Mouse (Mus musculus) kidney, embryonic 16.5 days (tissue): ENCODE measurements at regions not wholly inside any gene's neighbourhood (a gene's known extent, or its start where the extent isn't known, plus 50 kb on each side); places are given as distances from the start of the nearest gene placed in this dataset.

Experiments
- ATAC-seq: fragments of 200-750 bp; cut with Nextera tagmentation; 2 replicates; pipeline ENCODE4 v1.8.0; 2017; ENCODE audit warnings: moderate TSS enrichment; ENCODE audit not compliant: low FRiP score, low TSS enrichment
- H3K27ac ChIP-seq: fragments of 300-500 bp; sonication (generic); 2 replicates; pipeline ENCODE4 v1.5.1; 2014; ENCODE audit warnings: low read length
- H3K27me3 ChIP-seq: fragments of 300-500 bp; sonication (generic); 2 replicates; pipeline ENCODE4 v1.6.1; 2014; ENCODE audit warnings: low read length, control low read depth, mixed read lengths; ENCODE audit not compliant: insufficient read depth
- H3K36me3 ChIP-seq: fragments of 300-500 bp; sonication (generic); 2 replicates; pipeline ENCODE4 v1.6.1; 2014; ENCODE audit warnings: low read length, control low read depth, mixed read lengths; ENCODE audit not compliant: insufficient read depth
- H3K4me1 ChIP-seq: fragments of 300-500 bp; sonication (generic); 2 replicates; pipeline ENCODE4 v1.6.1; 2014; ENCODE audit warnings: low read length, control low read depth, mixed read lengths; ENCODE audit not compliant: insufficient read depth
- H3K4me2 ChIP-seq: fragments of 300-500 bp; sonication (generic); replicated peaks from 2 replicates; pipeline ENCODE4 v1.6.1; 2014; ENCODE audit warnings: low read depth, low read length
- H3K4me3 ChIP-seq: fragments of 300-500 bp; sonication (generic); 2 replicates; pipeline ENCODE4 v1.5.1; 2014; ENCODE audit warnings: mild to moderate bottlenecking, low read length
- H3K9ac ChIP-seq: fragments of 300-500 bp; sonication (generic); replicated peaks from 2 replicates; pipeline ENCODE4 v1.6.1; 2014; ENCODE audit warnings: low read length
- H3K9me3 ChIP-seq: fragments of 300-500 bp; sonication (generic); 2 replicates; pipeline ENCODE4 v1.6.1; 2016; ENCODE audit warnings: low read length, control low read depth
- WGBS: fragments of 180-500 bp; shearing (Covaris S2); extraction: QIAGEN DNeasy Blood & Tissue Kit; methylation state at CpG from one replicate; pipeline ENCODE4 v1.1.7; 2014; 5-methylcytosine and 5-hydroxymethylcytosine counted together

GRCm38 (mm10) chr19:14353151-14353550 is 244.7 kb downstream of the Tle4 start:
- Histone ChIP-seq H3K4me3 (no peak overlapping the region), H3K4me1 (no peaks in the 10 kb centered on the region), H3K9ac (no peak overlapping the region), H3K27ac (no peak overlapping the region), H3K9me3 (no peaks in the 10 kb centered on the region), H3K4me2 (no peak overlapping the region), H3K36me3 (no peaks in the 10 kb centered on the region), H3K27me3 (no peaks in the 10 kb centered on the region)
- ATAC-seq = no peak
- WGBS = 87% methylated on average over 4 of the region's 4 CpGs

- H3K4me1 ChIP-seq = no peaks in the 10 kb centered on the region
- H3K4me2 ChIP-seq = no peak overlapping the region
- ATAC-seq = no peak
- H3K4me3 ChIP-seq = no peak overlapping the region
- no peaks in the 10 kb centered on the region for H3K27me3 ChIP-seq
- no peaks in the 10 kb centered on the region for H3K9me3 ChIP-seq
- no peak overlapping the region for H3K9ac ChIP-seq
- no peak overlapping the region for H3K27ac ChIP-seq
- no peaks in the 10 kb centered on the region for H3K36me3 ChIP-seq
- 85% methylated on average over 2 of the region's 2 CpGs for WGBS
Measured at GRCm38 (mm10) chr19:14355128-14355527, 242.7 kb downstream of the Tle4 start.

- no peaks in the 10 kb centered on the region for H3K27me3 ChIP-seq
- H3K9me3 ChIP-seq = no peaks in the 10 kb centered on the region
- H3K27ac ChIP-seq = no peak overlapping the region
- no peak overlapping the region for H3K4me3 ChIP-seq
- no peak overlapping the region for H3K4me2 ChIP-seq
- H3K36me3 ChIP-seq = no peaks in the 10 kb centered on the region
- ATAC-seq = no peak
- no peak overlapping the region for H3K9ac ChIP-seq
- H3K4me1 ChIP-seq = no peaks in the 10 kb centered on the region
Measured at GRCm38 (mm10) chr19:14355946-14356345, 241.9 kb downstream of the Tle4 start.

- Histone ChIP-seq H3K27me3 (no peaks in the 10 kb centered on the region), H3K36me3 (no peaks in the 10 kb centered on the region), H3K4me3 (no peak overlapping the region), H3K27ac (no peak overlapping the region), H3K4me1 (no peaks in the 10 kb centered on the region), H3K9me3 (no peaks in the 10 kb centered on the region), H3K9ac (no peak overlapping the region), H3K4me2 (no peak overlapping the region)
- ATAC-seq = no peak
- 83% methylated on average over 5 of the region's 5 CpGs for whole genome bisulfite sequencing
Measured at GRCm38 (mm10) chr19:14360611-14361010, 237.2 kb downstream of the Tle4 start.

GRCm38 (mm10) chr19:14369098-14369604 is 228.7 kb downstream of the Tle4 start:
- no peak overlapping the region for H3K9ac ChIP-seq
- H3K4me3 ChIP-seq = no peak overlapping the region
- H3K27ac ChIP-seq = no peak overlapping the region
- H3K4me2 ChIP-seq = 0 out of 2 replicates have a peak overlapping the region, but pooled peaks have one; percentile 8
- H3K4me1 ChIP-seq = peaks cover 20% of the 10 kb centered on the region
- no peaks in the 10 kb centered on the region for H3K36me3 ChIP-seq
- peak; percentile 87 for ATAC-seq
- H3K9me3 ChIP-seq = no peaks in the 10 kb centered on the region
- no peaks in the 10 kb centered on the region for H3K27me3 ChIP-seq
- 49% methylated on average over 12 of the region's 12 CpGs for WGBS

GRCm38 (mm10) chr19:14371360-14371759 is 226.5 kb downstream of the Tle4 start:
- H3K9ac ChIP-seq = no peak overlapping the region
- H3K4me3 ChIP-seq = no peak overlapping the region
- whole genome bisulfite sequencing = 84% methylated on average over 5 of the region's 5 CpGs
- H3K4me1 ChIP-seq = peaks cover 20% of the 10 kb centered on the region
- H3K27me3 ChIP-seq = no peaks in the 10 kb centered on the region
- H3K4me2 ChIP-seq = no peak overlapping the region
- ATAC-seq = no peak
- H3K9me3 ChIP-seq = no peaks in the 10 kb centered on the region
- no peaks in the 10 kb centered on the region for H3K36me3 ChIP-seq
- no peak overlapping the region for H3K27ac ChIP-seq

GRCm38 (mm10) chr19:14373996-14374395 is 223.9 kb downstream of the Tle4 start:
- no peak overlapping the region for H3K4me2 ChIP-seq
- H3K27ac ChIP-seq = no peak overlapping the region
- 85% methylated on average over 4 of the region's 4 CpGs for WGBS
- no peak for ATAC-seq
- peaks cover 12% of the 10 kb centered on the region for H3K4me1 ChIP-seq
- H3K4me3 ChIP-seq = no peak overlapping the region
- no peak overlapping the region for H3K9ac ChIP-seq
- no peaks in the 10 kb centered on the region for H3K27me3 ChIP-seq
- H3K9me3 ChIP-seq = no peaks in the 10 kb centered on the region
- no peaks in the 10 kb centered on the region for H3K36me3 ChIP-seq

- Histone ChIP-seq H3K4me3 (no peak overlapping the region), H3K9ac (no peak overlapping the region), H3K4me2 (no peak overlapping the region), H3K36me3 (no peaks in the 10 kb centered on the region), H3K4me1 (no peaks in the 10 kb centered on the region), H3K27me3 (no peaks in the 10 kb centered on the region), H3K27ac (no peak overlapping the region), H3K9me3 (no peaks in the 10 kb centered on the region)
- ATAC-seq = no peak
Measured at GRCm38 (mm10) chr19:14380898-14381297, 217.0 kb downstream of the Tle4 start.

GRCm38 (mm10) chr19:14387796-14388195 is 210.1 kb downstream of the Tle4 start:
- no peak overlapping the region for H3K4me2 ChIP-seq
- no peak for ATAC-seq
- no peak overlapping the region for H3K9ac ChIP-seq
- H3K27me3 ChIP-seq = no peaks in the 10 kb centered on the region
- no peaks in the 10 kb centered on the region for H3K36me3 ChIP-seq
- H3K4me1 ChIP-seq = no peaks in the 10 kb centered on the region
- no peak overlapping the region for H3K4me3 ChIP-seq
- H3K27ac ChIP-seq = no peak overlapping the region
- no peaks in the 10 kb centered on the region; the same call in 1 of the 2 replicates for H3K9me3 ChIP-seq
- WGBS = 81% methylated on average over 5 of the region's 5 CpGs

- H3K9ac ChIP-seq = no peak overlapping the region
- no peak for ATAC-seq
- WGBS = 47% methylated on average over 4 of the region's 4 CpGs
- no peaks in the 10 kb centered on the region for H3K27me3 ChIP-seq
- H3K36me3 ChIP-seq = no peaks in the 10 kb centered on the region
- H3K4me2 ChIP-seq = no peak overlapping the region
- H3K27ac ChIP-seq = no peak overlapping the region
- no peak overlapping the region for H3K4me3 ChIP-seq
- H3K4me1 ChIP-seq = no peaks in the 10 kb centered on the region
- H3K9me3 ChIP-seq = no peaks in the 10 kb centered on the region; the same call in 1 of the 2 replicates
Measured at GRCm38 (mm10) chr19:14388539-14388938, 209.3 kb downstream of the Tle4 start.
